Mouse (Mus musculus) adipocyte (in vitro differentiated cells): ENCODE results near the gene Lats2.
A peak's percentile ranks its signal among the peaks of the same experiment; 100 is the strongest.

Experiments
- DNase-seq: peaks from one replicate; pipeline ENCODE4 v3.0.0-alpha.2; 2016; ENCODE audit warnings: low spot score

Gene Lats2

DNA sequence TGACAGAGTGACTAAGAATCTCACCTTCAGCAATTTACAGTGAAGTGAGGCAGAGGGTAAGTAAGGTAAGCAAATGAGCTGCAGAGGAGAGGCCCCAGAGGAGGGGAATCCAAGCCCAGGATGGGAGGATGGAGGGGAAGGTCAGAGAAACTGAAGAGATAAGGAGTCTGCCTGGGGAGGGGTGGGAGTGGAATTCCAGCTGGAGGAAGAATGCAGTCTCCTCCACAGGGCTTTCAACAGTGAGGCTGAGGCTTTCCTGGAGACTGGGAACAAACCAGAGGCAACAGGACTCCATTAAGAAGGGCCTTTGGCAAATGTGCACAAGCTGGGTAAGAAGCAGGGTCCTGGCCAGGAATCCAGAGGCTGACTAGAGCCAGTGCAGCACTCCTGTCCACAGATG, 21.1 kb downstream of the Lats2 start:
- DNase-seq: no peak

DNA sequence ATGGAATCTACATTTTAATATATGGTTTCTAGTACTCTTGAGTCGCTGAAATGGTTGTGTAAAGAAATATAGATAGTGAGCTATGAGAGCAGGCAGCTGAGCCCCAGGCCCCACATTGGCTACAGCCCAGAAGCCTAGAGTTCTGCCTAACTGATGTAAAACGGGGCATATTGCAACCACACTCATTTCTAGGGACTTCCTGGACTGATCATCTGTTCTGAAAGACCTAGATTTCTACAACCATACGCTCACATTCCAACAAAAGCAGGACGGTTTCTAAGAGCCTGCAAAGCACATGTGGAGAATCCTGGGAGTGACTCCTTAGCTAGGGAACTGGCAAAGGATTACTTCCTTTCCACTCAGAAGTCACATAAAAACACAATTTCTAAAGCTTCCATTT, 22.0 kb downstream of the Lats2 start:
- no peak for DNase-seq

DNA sequence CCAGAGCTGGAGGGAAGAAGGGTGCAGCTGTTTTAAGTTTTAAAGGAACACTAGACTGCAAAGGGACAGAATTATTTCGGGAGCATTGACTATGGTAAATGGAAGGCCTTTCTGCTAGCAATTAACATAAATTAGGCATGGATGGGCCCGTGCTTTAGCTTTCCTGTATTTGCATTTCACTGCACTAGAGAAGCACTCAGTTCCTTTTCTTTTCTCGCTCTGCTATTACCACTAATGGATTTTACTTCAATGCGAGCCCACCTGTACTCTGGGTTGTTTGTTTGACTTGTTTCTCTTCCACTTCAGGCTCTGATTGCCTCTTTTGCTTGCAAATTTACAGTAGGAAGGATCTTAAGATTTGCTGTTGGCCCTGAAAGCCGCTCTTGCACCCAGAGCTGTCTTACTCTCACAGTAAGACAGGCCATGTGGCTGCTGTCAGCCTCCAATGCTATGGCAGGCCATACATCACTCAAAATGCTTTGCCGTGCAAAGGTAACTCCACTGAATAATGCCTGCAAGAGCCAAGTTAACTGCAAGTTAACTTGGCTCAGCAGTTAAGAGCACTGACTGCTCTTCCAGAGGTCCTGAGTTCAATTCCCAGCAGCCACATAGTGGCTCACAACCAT, 25.4 kb downstream of the Lats2 start:
- DNase-seq: no peak

DNA sequence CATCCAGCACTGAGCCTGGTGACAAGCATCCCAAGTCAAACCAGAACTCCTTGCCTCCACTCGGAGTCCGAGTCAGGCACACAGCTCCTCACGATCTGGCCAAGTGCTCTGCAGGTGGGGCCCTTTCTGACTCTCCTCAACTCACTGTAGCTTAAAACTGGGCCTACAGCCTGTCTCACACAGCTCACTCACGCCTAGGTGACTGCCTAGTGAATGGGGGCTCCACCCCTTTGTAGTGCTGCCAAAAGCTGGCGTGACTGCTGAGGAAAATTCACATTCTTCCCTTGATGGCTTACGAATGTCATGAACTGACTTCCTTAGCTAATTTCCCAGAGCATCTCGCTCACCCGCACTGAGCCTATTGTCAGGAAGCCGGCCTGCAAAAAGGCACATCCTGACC, 27.7 kb downstream of the Lats2 start:
- no peak for DNase-seq

DNA sequence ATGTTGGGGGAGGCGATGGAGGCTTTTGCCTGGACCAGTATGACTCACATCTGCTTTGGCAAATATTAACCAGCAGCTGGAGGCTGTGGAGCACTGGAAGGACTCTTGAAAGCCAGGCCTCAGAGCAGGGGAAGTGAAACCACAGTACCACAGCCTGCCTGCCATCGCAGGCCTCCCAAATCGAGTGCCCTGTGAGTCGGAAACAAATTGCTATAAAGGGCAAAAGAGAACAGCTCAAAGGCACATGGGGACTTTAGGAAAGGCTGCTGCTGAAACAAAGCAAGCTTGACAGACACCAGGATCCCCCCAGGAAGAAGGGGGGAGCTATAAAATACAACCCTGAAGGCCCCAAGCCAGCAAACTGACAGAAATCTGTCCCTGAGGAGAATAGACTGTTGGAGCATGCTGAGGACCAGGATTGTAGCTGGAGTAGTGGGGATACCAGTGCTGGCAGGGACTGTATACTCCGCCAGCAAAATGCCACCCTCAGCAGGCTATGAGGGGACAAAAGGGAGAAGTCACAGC, 28.2 kb downstream of the Lats2 start:
- DNase-seq: no peak

DNA sequence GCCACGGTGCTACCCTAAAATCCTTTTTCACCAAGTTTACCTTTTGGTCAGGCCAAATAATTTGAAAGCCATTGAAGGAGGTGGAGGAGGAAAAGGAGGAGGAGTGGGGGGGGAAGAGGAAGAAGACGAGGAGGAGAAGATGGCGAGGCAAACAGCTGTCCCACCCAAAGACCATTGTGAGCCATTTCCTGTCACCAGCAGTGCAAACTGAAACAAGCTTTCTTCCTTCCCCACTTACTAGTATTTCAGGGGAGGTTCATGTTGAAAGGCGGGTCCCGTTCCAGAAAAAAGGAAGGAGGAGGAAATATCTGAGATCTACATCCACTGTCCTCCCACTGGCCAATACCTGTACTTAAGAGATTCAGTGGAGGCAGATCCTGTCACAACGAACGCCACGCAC, 28.8 kb downstream of the Lats2 start:
- no peak for DNase-seq

DNA sequence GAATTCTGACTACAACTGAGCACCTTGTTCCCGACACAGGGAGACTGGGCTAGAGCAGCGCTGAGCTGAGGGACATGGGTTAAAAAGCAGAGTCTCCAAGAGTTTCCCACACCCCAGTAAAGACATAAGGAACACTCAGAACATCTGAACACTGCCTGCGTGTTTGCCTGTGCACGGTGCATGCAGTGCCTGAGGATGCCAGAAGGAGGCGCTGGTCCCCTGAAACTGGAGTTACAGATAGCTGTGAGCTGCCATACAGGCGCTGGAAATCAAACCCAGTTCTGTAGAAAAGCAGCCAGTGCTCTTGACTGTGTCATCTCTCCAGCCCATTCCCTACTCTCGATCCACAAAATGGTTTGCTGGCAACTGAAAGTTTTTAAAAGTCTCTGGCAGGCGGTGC, 32.0 kb downstream of the Lats2 start:
- DNase-seq: no peak

DNA sequence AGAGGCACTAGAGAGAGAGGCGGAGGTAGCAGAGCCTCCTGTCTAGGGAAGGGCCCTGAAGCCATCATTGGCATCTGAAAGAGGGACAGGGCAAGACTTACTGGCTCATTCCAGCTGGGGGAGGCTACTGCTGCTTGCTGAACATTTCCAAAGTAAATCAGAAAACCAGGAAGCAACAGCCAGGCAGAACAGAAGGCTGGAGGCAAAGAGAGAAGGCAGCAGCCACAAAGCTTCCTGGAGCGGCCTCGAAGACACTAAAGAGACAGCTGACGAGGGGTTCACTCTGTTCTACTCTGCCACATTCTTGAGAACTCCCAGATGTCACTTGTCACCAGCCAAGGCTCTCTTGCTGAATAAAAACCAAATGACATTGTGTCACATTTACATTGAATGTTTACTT, 33.7 kb downstream of the Lats2 start:
- DNase-seq: no peak

DNA sequence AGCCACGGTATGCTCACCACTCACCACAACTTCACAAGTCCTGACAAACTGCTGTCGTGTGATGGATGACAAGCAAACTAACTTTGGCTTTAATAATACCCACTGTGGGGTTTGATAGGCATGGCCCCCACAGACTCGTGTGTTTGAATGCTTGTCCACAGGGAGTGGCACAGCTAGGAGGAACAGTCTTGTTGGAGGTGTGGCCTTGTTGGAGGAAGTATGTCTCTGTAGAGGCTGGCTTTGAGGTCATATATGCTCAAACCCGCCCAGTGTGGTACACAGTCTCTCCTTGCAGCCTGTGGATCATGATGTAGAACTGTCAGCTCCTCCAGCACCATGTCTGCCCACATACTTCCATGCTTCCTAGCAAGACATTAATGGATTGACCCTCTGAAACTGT, 39.9 kb downstream of the Lats2 start:
- DNase-seq: no peak

DNA sequence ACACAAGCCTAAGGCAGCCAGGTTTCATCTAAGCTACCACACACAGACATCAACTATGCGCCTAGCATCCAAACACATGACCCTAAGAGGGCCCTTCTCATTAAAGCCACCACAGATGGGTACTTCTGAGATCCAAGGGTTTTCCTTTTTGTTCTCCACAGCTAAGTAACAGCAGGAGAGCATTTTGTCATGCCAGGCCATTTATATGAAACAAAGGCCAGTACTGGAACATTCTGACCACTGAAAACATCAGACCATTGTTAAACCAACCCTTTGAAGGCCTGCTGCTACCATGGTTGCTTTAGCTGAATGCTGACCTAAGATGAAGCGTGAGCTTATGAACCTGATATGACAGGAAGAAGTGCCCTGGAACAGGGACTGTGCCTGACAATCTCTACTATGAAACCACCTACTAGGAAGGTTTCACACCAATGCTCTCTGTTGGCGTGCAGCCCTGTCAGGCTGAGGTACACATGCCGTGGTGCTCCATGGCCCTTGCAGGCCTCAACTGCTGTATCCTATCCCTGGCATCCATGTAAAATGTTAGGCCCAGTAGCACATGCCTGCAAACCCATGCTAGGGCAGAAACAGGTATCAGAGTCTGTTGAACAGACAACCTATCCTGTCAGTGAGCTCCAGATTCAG, 41.5 kb downstream of the Lats2 start:
- DNase-seq: no peak

DNA sequence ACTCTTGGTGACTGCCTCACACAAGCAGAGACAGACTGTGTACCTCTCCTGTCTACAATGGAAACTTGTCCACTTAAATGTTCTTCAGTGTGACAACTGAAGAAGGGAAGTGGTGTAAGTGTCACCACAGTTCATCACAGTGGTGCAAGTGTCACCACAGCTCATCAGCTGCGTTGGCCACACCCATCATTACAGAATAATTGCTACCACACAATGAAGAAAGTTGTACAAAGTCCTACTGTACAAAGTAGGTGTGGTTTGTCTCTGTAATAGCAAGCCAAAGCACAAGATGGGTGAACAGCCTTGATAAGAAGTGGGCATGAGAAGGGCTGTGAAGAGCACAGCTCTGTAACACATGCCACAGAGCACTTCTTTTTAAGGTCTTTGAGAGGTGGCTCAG, 45.3 kb downstream of the Lats2 start:
- DNase-seq: no peak

DNA sequence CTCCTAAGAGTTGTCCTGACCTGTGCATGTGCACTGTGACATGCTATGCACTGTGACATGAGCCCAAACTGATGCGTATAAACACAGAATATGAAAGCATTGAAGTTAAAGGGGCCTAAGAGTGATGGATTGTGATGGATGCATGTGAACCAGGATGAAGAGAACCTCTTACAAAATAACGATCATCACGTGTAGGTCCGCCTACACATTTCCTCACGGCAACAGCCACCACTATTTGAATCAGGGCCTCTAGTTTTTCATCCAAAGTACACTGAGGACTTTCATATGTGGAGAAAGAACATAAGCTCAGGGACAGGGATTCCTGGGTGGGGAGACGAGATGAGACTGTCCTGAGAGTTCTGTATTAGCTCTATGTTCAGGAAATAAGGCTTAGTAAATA, 47.1 kb downstream of the Lats2 start:
- no peak for DNase-seq

DNA sequence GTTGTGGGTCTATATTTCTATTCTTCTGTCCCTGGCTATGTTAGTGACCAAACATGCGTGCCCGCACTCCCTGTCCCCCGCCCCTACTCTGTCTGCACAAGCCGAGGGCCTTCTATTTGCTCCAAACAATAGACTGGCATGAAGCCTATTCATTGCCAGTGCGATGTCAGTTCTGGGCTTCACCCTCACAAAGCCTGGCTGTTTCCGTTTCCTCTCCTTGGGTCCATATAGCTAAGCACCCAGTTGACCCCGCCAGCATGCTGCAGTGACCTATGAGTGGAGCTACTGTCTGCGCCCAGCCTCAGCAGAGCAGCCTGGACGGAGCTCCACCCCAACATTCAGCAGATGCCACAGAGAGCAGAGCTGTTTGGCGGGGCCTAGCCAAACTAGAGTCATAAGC, 49.0 kb downstream of the Lats2 start:
- DNase-seq: no peak

DNA sequence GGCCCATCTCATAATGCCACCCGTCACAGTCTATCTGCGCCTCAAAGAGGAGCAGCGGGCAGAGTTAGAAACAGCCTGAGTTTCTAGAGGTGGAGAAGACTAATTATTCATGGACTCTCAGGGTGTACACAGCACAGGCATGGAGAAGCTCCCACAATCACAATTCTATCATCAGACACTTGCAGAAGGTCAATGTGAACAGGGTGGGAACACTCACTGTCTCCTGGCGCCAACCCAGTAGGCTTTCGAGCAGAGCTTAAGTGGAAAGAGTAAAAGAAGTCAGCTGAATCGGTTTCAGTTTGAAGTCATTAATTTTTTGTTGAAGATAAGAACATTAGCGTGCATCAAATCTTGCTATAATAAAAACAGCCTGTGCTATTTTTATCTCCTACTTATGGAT, 49.6 kb downstream of the Lats2 start:
- DNase-seq: peak; percentile 11

DNA sequence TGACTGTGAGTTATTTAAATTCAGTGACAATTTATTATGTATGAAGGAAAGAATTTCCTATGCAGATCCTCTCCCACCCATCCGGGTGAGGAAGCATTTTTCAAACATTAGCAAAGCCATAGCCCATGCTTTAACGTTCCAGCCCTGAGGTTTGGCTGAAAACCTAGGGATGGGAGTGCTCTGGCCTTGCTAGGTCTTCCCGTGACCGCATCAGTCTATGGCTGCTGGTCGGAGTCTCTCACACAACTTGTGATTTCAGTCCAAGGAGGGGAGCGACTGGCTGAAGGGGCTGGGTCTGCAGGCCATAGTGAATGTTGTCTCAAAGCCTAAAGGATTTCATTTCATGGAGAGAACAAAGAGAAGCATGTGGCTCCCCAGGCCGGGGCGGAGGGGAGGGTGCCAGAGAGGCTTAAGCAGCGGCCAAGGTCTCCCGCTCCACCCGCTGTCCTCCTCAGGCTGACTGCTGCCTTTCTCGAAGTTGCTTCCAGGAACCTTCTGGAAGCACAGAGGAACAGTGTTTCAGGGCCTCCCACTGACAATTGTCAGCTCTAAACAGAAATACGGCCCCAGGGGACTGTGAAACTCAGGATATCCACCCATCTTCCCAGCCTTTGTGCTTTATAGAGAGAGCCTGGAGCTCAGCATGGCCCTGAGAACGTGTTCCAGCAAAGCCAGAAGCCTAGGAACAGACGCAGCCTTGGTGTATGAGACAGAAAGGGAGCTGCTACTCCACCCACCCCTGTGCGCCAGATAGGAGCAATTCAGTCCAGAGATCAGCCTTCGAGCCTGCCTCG, 50.9 kb downstream of the Lats2 start:
- no peak for DNase-seq

DNA sequence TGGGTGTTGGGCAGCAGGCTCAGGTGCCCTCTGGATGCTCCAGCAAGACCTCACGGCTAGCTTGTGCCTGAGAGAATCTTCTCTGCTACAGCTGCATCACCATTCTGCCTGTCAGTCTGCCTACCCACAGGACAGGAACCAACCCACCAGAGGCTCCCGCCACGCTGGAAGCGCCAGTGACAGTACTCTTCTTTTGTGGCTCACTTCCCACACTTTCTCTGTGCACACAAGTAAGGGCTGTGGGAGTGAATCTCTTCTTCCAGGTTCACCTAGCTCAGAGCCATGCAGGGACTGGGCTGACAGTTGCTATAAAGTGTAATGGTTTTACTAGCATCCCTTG, 51.5 kb downstream of the Lats2 start:
- no peak for DNase-seq

DNA sequence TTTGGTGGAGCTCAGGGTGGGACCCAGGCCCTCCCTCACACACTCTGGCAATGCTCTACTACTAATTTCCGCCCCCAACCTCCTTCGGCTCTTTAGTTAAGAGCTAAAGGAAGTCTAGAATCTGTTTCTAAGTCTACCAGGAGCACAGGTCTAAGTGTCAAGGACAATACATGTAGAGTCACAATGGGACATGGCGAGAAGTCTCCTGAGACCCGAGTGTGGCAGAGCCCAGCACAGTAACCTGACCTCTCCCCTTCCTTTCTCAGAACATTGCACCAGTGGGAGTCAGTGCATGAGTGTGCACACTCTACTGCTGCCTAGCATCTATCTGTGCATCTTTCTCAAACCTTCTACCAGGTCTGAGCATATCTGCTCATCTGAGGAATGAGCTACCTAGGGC, 52.4 kb downstream of the Lats2 start:
- DNase-seq: no peak

DNA sequence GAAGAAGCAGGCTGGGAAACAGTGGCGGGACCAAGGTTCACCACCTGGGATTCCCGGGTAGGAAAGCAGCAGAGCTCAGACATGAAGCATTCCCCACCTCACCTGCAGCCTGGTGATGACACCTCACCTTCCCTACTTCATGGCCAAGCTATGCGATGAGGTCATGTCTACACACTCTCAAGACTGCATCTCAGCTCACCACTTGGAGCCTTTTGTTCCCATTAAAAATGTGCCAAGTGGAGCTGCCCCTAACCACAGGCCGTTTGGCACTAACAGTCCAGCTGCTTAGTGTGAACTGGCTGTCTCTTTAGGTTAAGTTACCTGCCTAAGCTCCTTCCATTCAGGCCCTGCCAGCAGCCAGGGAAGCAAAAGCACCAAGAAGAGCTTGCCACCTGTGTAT, 53.1 kb downstream of the Lats2 start:
- no peak for DNase-seq

DNA sequence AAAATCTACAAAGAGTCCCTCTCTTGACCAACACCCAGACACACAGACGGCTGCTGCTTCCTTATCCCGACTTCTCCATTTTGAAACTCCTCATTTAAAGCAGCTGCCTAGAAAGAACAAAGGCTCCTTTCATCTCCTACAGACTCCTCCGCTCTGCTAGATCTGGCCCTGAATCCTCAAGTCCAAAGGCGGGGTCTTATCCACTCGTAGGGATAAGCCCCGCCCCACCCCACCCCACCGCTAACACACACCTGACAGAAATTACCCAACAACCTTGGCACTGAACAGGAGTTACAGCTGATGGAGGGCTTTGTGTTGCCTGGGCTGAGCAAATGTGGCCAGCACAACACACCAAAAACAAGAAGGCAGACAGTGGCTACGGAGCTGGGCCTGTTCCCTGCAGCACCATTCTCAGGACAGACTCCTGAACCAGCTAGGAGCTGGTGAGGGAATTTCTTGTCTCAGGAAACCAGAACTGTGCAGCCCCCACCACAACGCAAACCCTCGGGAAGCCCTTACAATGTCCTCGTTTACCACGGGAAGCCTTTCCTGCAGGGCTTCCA, 56.2 kb downstream of the Lats2 start:
- no peak for DNase-seq

DNA sequence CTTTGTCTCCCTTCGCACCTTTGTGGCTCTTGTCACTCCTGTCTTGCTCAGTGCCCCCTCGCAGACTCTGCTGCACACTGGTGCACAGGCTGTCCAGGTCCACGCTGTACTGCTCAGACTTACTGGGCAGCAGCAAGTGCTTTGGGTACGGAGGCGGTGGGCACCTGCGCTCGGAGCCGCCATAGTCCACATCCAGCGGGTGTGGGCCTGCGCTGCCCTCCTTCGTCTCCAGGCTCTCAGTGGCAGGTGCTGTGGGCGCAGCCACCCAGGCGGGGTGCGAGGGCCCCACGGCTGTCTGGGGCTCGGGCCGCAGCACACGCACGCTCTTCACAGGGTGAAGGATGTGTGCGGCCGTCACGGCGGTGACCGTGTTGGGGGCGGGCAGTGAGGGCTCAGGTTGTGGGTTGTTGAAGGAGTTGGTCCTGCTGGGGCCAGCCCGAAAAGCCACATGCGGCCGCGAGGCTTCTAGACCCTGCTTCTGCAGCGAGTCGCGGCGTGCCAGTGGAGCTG, 58.7 kb downstream of the Lats2 start:
- no peak for DNase-seq

DNA sequence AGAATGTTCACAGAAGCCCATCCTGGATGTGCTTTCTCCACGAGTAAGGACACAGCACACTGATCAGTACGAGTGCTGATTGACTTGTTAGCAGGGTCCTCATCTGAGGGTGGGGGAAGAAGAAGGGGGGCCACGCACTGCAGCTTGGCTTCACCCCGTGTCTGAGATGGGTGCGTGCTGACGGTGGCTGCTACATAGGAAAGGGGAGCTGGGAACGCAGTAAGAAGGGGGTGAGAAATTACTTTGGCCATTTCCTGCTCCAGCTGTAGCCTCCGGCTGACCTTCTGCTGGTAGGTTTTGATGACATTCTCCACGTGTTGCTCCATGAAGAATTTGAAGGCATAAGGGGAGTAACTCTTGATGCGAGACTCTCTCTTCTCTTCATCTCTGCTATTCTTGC, 59.2 kb downstream of the Lats2 start:
- no peak for DNase-seq

DNA sequence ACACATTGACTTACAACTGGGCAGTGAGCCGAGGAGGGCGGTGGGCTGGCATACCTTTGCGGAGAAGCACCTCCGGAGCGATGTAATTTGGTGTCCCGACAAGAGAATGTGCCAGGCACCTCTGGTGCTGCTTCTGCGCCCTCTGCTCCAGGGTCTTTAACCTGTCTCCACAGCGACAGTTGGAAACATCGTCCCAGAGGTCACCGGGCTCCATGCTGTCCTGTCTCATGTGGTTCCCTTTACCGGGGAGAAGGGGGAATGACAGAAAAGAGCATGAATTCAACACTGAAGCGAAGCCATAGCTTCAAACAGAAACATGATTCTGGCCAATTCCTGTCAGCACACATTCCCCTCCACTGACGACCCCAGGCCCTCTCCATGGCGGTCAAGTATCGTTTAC, 62.1 kb downstream of the Lats2 start:
- no peak for DNase-seq

DNA sequence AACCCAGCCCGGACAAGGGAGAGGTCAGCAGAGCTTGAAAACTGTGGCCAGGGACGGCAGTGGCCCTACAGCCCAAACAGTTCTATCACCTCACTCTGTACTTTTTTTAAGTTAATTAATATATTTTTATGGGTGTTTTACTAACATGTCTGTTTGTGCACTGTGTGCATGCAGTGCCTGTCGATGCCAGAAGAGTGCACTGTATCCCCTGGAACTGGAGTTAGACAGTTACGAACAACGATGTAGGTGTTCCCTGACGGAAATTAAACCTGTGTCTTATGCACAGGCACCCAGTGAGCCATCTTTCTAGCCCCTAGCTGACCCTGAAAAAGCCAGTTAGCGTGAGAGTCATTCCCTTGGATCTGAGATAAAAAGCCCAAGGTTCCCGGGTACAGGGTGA, 62.6 kb downstream of the Lats2 start:
- DNase-seq: no peak
